Mouse (Mus musculus): Measurements from ENCODE around the gene Neurl1b. TPM values are rescaled to one million over a fixed set of nuclear protein-coding genes. Genes with fewer than 3 reads are reported as not detected.

Neurl1b gene
- polyA plus RNA-seq (2014; fragmentation: Nextera tagmentation; extraction: Ambion mirVana): 1.9 and 2.1 TPM in 2 replicates

GRCm38 (mm10) chr17:26414523-26415354 is at the start of gene Neurl1b:
Gene Neurl1b (plus strand): TSS chr17:26414829.
- Histone ChIP-seq H3K4me3 (ENCODE audit: low read depth, low read length) (peak within 1 kb of the TSS; percentile 73), H3K4me1 (ENCODE audit: insufficient read depth) (peaks cover 11% of the 10 kb centered on the region; the same call in 1 of the 2 replicates), H3K4me2 (peak within 1 kb of the TSS; percentile 99), H3K9me3 (ENCODE audit: low read depth, low read length) (no peaks in the 10 kb centered on the region), H3K27me3 (ENCODE audit: insufficient read depth, low read length) (0 out of 2 replicates have a peak, but pooled peaks cover 9% of the 10 kb centered on the region), H3K36me3 (ENCODE audit: insufficient read depth) (no peaks in the 10 kb centered on the region), H3K9ac (peak within 1 kb of the TSS; percentile 78), H3K27ac (ENCODE audit: low read depth) (peak within 1 kb of the TSS; percentile 50; the same call in 1 of the 2 replicates)
- no peak for TF ChIP-seq CTCF (IDR thresholded peaks at IDR 0.05; ENCODE audit: low read depth)
- DNase-seq (peak; percentile 68), ATAC-seq (ENCODE audit: insufficient read depth) (peak; percentile 51)
- WGBS: under 1% methylated on average over 100 of the region's 105 CpGs

- WGBS: 48% methylated on average over 4 of the region's 4 CpGs
- Histone ChIP-seq H3K27ac (ENCODE audit: low read depth) (no peak overlapping the region; the same call in 1 of the 2 replicates), H3K4me3 (ENCODE audit: low read depth, low read length) (no peak overlapping the region)
These were observed 47.8 kb upstream of the Neurl1b start for GRCm38 (mm10) chr17:26366792-26367191.

GRCm38 (mm10) chr17:26368336-26368992 is 46.2 kb upstream of the Neurl1b start:
- no peaks in the 10 kb centered on the region for H3K9me3 ChIP-seq (ENCODE audit: low read depth, low read length)
- H3K36me3 ChIP-seq (ENCODE audit: insufficient read depth): no peaks in the 10 kb centered on the region
- DNase-seq: peak; percentile 94
- H3K4me2 ChIP-seq: no peak overlapping the region
- H3K4me1 ChIP-seq (ENCODE audit: insufficient read depth): peaks cover 33% of the 10 kb centered on the region
- H3K4me3 ChIP-seq (ENCODE audit: low read depth, low read length): no peak overlapping the region
- ATAC-seq (ENCODE audit: insufficient read depth): peak; percentile 78; the same call in 1 of the 2 replicates
- peak overlapping the region; percentile 76 for H3K27ac ChIP-seq (ENCODE audit: low read depth)
- 52% methylated on average over 10 of the region's 10 CpGs for WGBS
- TF ChIP-seq CTCF (IDR thresholded peaks at IDR 0.05; ENCODE audit: low read depth): no peak
- H3K27me3 ChIP-seq (ENCODE audit: insufficient read depth, low read length): no peaks in the 10 kb centered on the region
- H3K9ac ChIP-seq: 0 out of 2 replicates have a peak overlapping the region, but pooled peaks have one; percentile 7

More at GRCm38 (mm10) chr17:26366792-26367191, 47.8 kb upstream of the Neurl1b start:
- H3K9ac ChIP-seq: no peak overlapping the region
- ATAC-seq (ENCODE audit: insufficient read depth) (no peak), DNase-seq (no peak)
- peaks cover 36% of the 10 kb centered on the region for H3K4me1 ChIP-seq (ENCODE audit: insufficient read depth)
- no peaks in the 10 kb centered on the region for H3K9me3 ChIP-seq (ENCODE audit: low read depth, low read length)
- no peaks in the 10 kb centered on the region for H3K36me3 ChIP-seq (ENCODE audit: insufficient read depth)
- H3K27me3 ChIP-seq (ENCODE audit: insufficient read depth, low read length): no peaks in the 10 kb centered on the region
- TF ChIP-seq CTCF (IDR thresholded peaks at IDR 0.05; ENCODE audit: low read depth): no peak
- no peak overlapping the region for H3K4me2 ChIP-seq

- peak; percentile 79 for TF ChIP-seq CTCF (IDR thresholded peaks at IDR 0.05; ENCODE audit: low read depth)
- DNase-seq (peak; percentile 72), ATAC-seq (ENCODE audit: insufficient read depth) (peak; percentile 29)
- Histone ChIP-seq H3K4me3 (ENCODE audit: low read depth, low read length) (no peak overlapping the region), H3K4me2 (no peak overlapping the region), H3K9me3 (ENCODE audit: low read depth, low read length) (no peaks in the 10 kb centered on the region), H3K4me1 (ENCODE audit: insufficient read depth) (peaks cover 33% of the 10 kb centered on the region), H3K27ac (ENCODE audit: low read depth) (no peak overlapping the region), H3K9ac (no peak overlapping the region), H3K36me3 (ENCODE audit: insufficient read depth) (no peaks in the 10 kb centered on the region), H3K27me3 (ENCODE audit: insufficient read depth, low read length) (no peaks in the 10 kb centered on the region)
- WGBS: 31% methylated on average over 9 of the region's 9 CpGs
These were observed 43.9 kb upstream of the Neurl1b start for GRCm38 (mm10) chr17:26370521-26371245.

- H3K9ac ChIP-seq: no peak overlapping the region
- no peak overlapping the region for H3K4me3 ChIP-seq (ENCODE audit: low read depth, low read length)
- H3K27me3 ChIP-seq (ENCODE audit: insufficient read depth, low read length): no peaks in the 10 kb centered on the region
- no peak overlapping the region for H3K27ac ChIP-seq (ENCODE audit: low read depth)
- no peak for DNase-seq
- peaks cover 30% of the 10 kb centered on the region for H3K4me1 ChIP-seq (ENCODE audit: insufficient read depth)
- TF ChIP-seq CTCF (IDR thresholded peaks at IDR 0.05; ENCODE audit: low read depth): no peak
- no peak for ATAC-seq (ENCODE audit: insufficient read depth)
- H3K4me2 ChIP-seq: no peak overlapping the region
- no peaks in the 10 kb centered on the region for H3K36me3 ChIP-seq (ENCODE audit: insufficient read depth)
- WGBS: 62% methylated on average over 3 of the region's 3 CpGs
- no peaks in the 10 kb centered on the region for H3K9me3 ChIP-seq (ENCODE audit: low read depth, low read length)
These were observed 43.4 kb upstream of the Neurl1b start for GRCm38 (mm10) chr17:26371246-26371535.

GRCm38 (mm10) chr17:26373211-26373610 is 41.4 kb upstream of the Neurl1b start:
- DNase-seq (no peak), ATAC-seq (ENCODE audit: insufficient read depth) (no peak)
- H3K9ac ChIP-seq: no peak overlapping the region
- no peak overlapping the region for H3K4me3 ChIP-seq (ENCODE audit: low read depth, low read length)
- H3K27me3 ChIP-seq (ENCODE audit: insufficient read depth, low read length): no peaks in the 10 kb centered on the region
- no peak overlapping the region for H3K27ac ChIP-seq (ENCODE audit: low read depth)
- H3K4me1 ChIP-seq (ENCODE audit: insufficient read depth): peaks cover 15% of the 10 kb centered on the region
- 63% methylated on average over 5 of the region's 5 CpGs for WGBS
- TF ChIP-seq CTCF (IDR thresholded peaks at IDR 0.05; ENCODE audit: low read depth): no peak
- no peak overlapping the region for H3K4me2 ChIP-seq
- H3K9me3 ChIP-seq (ENCODE audit: low read depth, low read length): no peaks in the 10 kb centered on the region
- no peaks in the 10 kb centered on the region for H3K36me3 ChIP-seq (ENCODE audit: insufficient read depth)
